ENCODE assay signal across 6 mouse cellular contexts in genomic region chr3:126975409-126975808, GRCm38 (mm10).
"Had no signal": no experiment of that assay in that cellular context is flagged by ENCODE, and none has a peak within 500 bp of the region (broad histone marks: within the 10 kb centered on the region; RNA-seq: fewer than 3 reads in every experiment).

No protein-coding gene starts in this region.

- H3K9ac ChIP-seq: limb, embryonic 13.5 days; liver, embryonic 14.5 days; midbrain, embryonic 12.5 days had no signal

- H3K4me2 ChIP-seq: limb, embryonic 13.5 days; midbrain, embryonic 12.5 days had no signal

- H3K4me3 ChIP-seq: limb, embryonic 13.5 days; midbrain, embryonic 12.5 days had no signal

- DNase-seq: left cerebral cortex, postnatal 4 days; lung, adult 18-20 months; thymus, postnatal 4 days had no signal

- H3K27me3 ChIP-seq: limb, embryonic 13.5 days; midbrain, embryonic 12.5 days had no signal

- H3K9me3 ChIP-seq: limb, embryonic 13.5 days; midbrain, embryonic 12.5 days had no signal

- H3K27ac ChIP-seq: limb, embryonic 13.5 days; liver, embryonic 14.5 days; midbrain, embryonic 12.5 days had no signal

- H3K4me1 ChIP-seq: limb, embryonic 13.5 days; midbrain, embryonic 12.5 days had no signal
